Mouse (Mus musculus) hindbrain, embryonic 11.5 days (tissue): ENCODE results near the gene Kdm2b. TPM values are rescaled to one million over a fixed set of nuclear protein-coding genes. Genes with fewer than 3 reads are reported as not detected.

Experiments used
- ATAC-seq: fragments of 200-750 bp; cut with Nextera tagmentation; 2 replicates; pipeline ENCODE4 v1.8.0; 2017; ENCODE audit warnings: mild to moderate bottlenecking, moderate TSS enrichment, moderate library complexity; ENCODE audit not compliant: low FRiP score
- DNase-seq: peaks from one replicate; pipeline ENCODE4 v3.0.0-alpha.2; 2015; ENCODE audit warnings: low spot score
- H3K27ac ChIP-seq: fragments of 300-500 bp; sonication (generic); 2 replicates; pipeline ENCODE4 v1.5.1; 2014; ENCODE audit warnings: mild to moderate bottlenecking, low read depth, low read length
- H3K27me3 ChIP-seq: fragments of 300-500 bp; sonication (generic); 2 replicates; pipeline ENCODE4 v1.6.1; 2014; ENCODE audit warnings: mild to moderate bottlenecking, low read length, moderate library complexity, mixed read lengths; ENCODE audit not compliant: control insufficient read depth, insufficient read depth
- H3K36me3 ChIP-seq: fragments of 300-500 bp; sonication (generic); 2 replicates; pipeline ENCODE4 v1.6.1; 2014; ENCODE audit warnings: mild to moderate bottlenecking, low read length, moderate library complexity, mixed read lengths; ENCODE audit not compliant: control insufficient read depth, insufficient read depth
- H3K4me1 ChIP-seq: fragments of 300-500 bp; sonication (generic); replicated peaks from 2 replicates; pipeline ENCODE4 v1.6.1; 2014; ENCODE audit warnings: low read length, mixed read lengths; ENCODE audit not compliant: control insufficient read depth, insufficient read depth
- H3K4me2 ChIP-seq: fragments of 300-500 bp; sonication (generic); replicated peaks from 2 replicates; pipeline ENCODE4 v1.6.1; 2014; ENCODE audit warnings: mild to moderate bottlenecking, low read depth, low read length
- H3K4me3 ChIP-seq: fragments of 300-500 bp; sonication (generic); 2 replicates; pipeline ENCODE4 v1.5.1; 2014; ENCODE audit warnings: low read depth, low read length
- H3K9ac ChIP-seq: fragments of 300-500 bp; sonication (generic); 2 replicates; pipeline ENCODE4 v1.6.1; 2014; ENCODE audit warnings: low read depth, low read length
- H3K9me3 ChIP-seq: fragments of 300-500 bp; sonication (generic); 2 replicates; pipeline ENCODE4 v1.6.1; 2016; ENCODE audit warnings: low read length; ENCODE audit not compliant: control insufficient read depth
- WGBS: fragments of 180-500 bp; shearing (Covaris S2); extraction: QIAGEN DNeasy Blood & Tissue Kit; methylation state at CpG from one replicate; pipeline ENCODE4 v1.1.7; 2014; 5-methylcytosine and 5-hydroxymethylcytosine counted together
- polyA plus RNA-seq: library from polyadenylated mRNA; unstranded; fragments of >200 nt; fragmentation: Nextera tagmentation; extraction: Ambion mirVana; gene quantifications from 2 replicates; pipeline ENCODE4 v1.2.1, GENCODE M21; 2014

Gene Kdm2b
- polyA plus RNA-seq, 1 experiment from 2014 or later = 67.6 TPM

DNA sequence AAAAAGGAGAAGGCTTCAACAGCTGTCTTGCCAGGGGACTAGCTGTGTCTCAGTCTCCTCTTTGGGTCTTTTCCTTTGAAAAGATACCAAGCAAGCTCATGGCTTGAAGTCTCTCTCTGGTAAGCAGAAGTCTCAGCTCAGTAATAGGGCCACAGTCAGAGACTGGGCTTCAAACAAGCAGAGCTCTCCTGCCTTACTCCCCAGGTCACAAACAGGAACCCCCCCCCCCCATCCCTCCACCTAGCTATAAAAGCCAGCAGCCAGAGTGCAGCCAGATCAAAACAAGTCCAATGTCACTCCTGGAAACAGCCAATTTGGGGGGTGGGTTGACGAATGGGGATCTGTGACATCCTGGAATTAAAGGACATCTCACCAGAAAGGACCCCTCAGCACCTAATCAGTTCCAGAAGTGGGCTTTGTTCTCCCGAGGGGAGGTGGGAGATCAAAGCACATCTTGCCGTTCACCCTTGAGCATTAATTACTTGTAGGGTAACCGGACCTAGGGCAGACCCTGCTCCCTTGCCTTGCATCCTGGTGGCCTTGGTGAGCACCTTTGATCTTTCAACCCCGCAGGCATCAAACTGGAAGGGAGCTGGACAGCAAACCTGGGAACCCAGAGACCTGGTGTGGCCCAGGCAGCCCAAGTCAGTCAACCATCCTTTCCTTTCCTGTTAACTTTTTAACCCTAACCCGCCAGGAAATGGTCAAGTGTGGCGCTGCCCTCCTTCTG, 71.5 kb downstream of the Kdm2b start:
- Histone ChIP-seq H3K36me3 (no peaks in the 10 kb centered on the region), H3K4me3 (no peak overlapping the region), H3K4me1 (no peaks in the 10 kb centered on the region), H3K9ac (no peak overlapping the region), H3K27ac (no peak overlapping the region), H3K27me3 (no peaks in the 10 kb centered on the region), H3K9me3 (no peaks in the 10 kb centered on the region), H3K4me2 (no peak overlapping the region)
- DNase-seq = peak; percentile 9
- 55% methylated on average over 7 of the region's 7 CpGs for WGBS
- ATAC-seq = no peak

DNA sequence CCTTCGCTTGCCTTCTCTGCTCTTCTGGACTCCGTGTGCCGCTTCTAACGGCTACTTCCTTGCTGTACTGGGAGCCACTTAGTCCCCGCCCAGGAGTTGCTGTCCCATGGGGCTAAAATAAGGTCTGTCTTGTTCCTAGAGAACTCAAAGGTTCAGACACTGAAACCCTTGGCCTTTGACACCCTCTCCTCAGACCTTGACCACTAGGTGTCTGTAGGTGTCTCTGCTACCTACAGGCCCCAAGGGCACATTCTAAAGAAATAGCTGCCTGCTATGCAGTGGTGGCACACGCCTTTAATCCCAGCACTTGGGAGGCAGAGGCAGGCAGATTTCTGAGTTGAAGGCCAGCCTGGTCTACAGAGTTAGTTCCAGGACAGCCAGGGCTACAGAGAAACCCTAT, 73.5 kb downstream of the Kdm2b start:
- Histone ChIP-seq H3K36me3 (no peaks in the 10 kb centered on the region), H3K9me3 (no peaks in the 10 kb centered on the region), H3K4me1 (no peaks in the 10 kb centered on the region), H3K4me3 (no peak overlapping the region), H3K27ac (no peak overlapping the region), H3K9ac (no peak overlapping the region), H3K27me3 (no peaks in the 10 kb centered on the region), H3K4me2 (no peak overlapping the region)
- ATAC-seq (no peak), DNase-seq (no peak)
- 91% methylated on average over 6 of the region's 6 CpGs for WGBS

DNA sequence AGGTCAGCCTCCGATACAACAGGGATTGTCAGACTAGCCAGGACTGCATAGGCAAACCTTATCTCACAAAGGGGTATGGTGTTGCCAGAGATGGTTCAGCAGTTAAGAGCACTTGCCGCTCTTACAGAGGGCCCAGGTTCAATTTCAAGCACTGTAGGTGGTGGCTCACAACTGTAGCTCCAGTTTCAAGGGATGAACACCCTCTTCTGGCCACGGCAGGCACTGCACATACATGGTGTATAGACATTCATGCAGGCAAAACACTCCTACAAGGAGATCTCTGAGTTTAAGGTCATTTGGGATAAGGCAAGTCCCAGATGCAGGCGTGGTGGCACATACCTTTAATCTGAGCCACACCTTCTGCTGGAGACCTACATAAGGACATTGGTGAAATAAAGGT, 76.8 kb downstream of the Kdm2b start:
- Histone ChIP-seq H3K4me2 (no peak overlapping the region), H3K27me3 (no peaks in the 10 kb centered on the region), H3K9me3 (no peaks in the 10 kb centered on the region), H3K9ac (no peak overlapping the region), H3K36me3 (no peaks in the 10 kb centered on the region), H3K27ac (no peak overlapping the region), H3K4me1 (no peaks in the 10 kb centered on the region), H3K4me3 (no peak overlapping the region)
- no peak for ATAC-seq
- no peak for DNase-seq
- WGBS = 95% methylated on average over 4 of the region's 4 CpGs

DNA sequence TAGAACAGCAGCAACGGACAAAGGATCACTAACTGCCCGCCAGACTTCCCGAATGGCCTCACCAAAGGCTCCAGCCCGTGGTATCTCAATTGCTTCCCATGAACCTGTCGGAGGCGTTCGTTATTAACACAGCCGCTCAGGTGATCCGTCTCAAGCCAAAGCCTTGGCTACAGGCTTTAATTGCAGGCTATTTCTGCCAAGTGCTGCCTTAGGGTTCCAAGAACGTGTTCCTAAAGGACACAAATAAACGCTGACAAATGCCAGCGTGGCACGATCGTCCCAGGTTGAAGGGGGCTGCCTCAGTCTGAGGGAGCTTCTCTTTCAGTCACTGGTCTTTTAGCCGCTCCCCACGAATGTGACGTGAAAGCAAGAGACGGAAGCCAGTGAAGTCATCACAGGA, 80.1 kb downstream of the Kdm2b start:
- H3K36me3 ChIP-seq = no peaks in the 10 kb centered on the region
- H3K27me3 ChIP-seq = no peaks in the 10 kb centered on the region
- no peaks in the 10 kb centered on the region for H3K9me3 ChIP-seq
- no peak overlapping the region for H3K27ac ChIP-seq
- no peak overlapping the region for H3K4me3 ChIP-seq
- no peaks in the 10 kb centered on the region for H3K4me1 ChIP-seq
- 92% methylated on average over 18 of the region's 18 CpGs for WGBS
- ATAC-seq (no peak), DNase-seq (no peak)
- H3K4me2 ChIP-seq = no peak overlapping the region
- no peak overlapping the region for H3K9ac ChIP-seq

- Histone ChIP-seq H3K4me3 (no peak overlapping the region), H3K36me3 (no peaks in the 10 kb centered on the region), H3K4me1 (no peaks in the 10 kb centered on the region), H3K9ac (no peak overlapping the region), H3K27ac (no peak overlapping the region), H3K4me2 (no peak overlapping the region), H3K27me3 (no peaks in the 10 kb centered on the region), H3K9me3 (no peaks in the 10 kb centered on the region)
- no peak for DNase-seq
- no peak for ATAC-seq
- WGBS = 87% methylated on average over 2 of the region's 2 CpGs
Observed at GRCm38 (mm10) chr5:122908001-122908400, 81.6 kb downstream of the Kdm2b start.

DNA sequence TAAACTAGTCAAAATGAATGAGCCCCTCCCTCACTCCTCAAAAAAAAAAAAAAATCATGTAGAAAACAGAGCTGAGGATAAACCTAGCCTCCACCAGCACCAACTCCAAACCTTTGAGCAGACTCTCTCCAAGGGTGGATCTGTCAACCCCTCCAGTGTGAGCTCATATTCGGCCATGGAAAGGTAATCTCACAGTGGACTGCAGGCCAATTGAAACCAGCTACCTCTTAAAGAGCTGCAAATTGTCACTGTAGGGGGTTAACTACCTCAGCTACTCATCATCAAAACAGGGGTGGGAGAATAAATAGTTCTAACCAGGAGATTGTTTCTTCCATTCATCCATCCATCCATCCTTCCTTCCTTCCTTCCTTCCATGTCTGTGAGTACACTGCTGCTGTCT, 82.4 kb downstream of the Kdm2b start:
- ATAC-seq (no peak), DNase-seq (no peak)
- H3K4me3 ChIP-seq = no peak overlapping the region
- no peak overlapping the region for H3K9ac ChIP-seq
- H3K27me3 ChIP-seq = no peaks in the 10 kb centered on the region
- H3K36me3 ChIP-seq = no peaks in the 10 kb centered on the region
- no peaks in the 10 kb centered on the region for H3K4me1 ChIP-seq
- no peak overlapping the region for H3K4me2 ChIP-seq
- WGBS = 86% methylated on average over 1 of the region's 1 CpGs
- no peak overlapping the region for H3K27ac ChIP-seq
- H3K9me3 ChIP-seq = no peaks in the 10 kb centered on the region

- H3K27me3 ChIP-seq = no peaks in the 10 kb centered on the region
- no peak overlapping the region for H3K9ac ChIP-seq
- no peaks in the 10 kb centered on the region for H3K9me3 ChIP-seq
- ATAC-seq (no peak), DNase-seq (no peak)
- no peak overlapping the region for H3K4me2 ChIP-seq
- 80% methylated on average over 5 of the region's 5 CpGs for WGBS
- peaks cover 4% of the 10 kb centered on the region; the same call in 1 of the 2 replicates for H3K4me1 ChIP-seq
- no peaks in the 10 kb centered on the region for H3K36me3 ChIP-seq
- no peak overlapping the region for H3K4me3 ChIP-seq
- no peak overlapping the region for H3K27ac ChIP-seq
Observed at GRCm38 (mm10) chr5:122903165-122903564, 86.5 kb downstream of the Kdm2b start.

DNA sequence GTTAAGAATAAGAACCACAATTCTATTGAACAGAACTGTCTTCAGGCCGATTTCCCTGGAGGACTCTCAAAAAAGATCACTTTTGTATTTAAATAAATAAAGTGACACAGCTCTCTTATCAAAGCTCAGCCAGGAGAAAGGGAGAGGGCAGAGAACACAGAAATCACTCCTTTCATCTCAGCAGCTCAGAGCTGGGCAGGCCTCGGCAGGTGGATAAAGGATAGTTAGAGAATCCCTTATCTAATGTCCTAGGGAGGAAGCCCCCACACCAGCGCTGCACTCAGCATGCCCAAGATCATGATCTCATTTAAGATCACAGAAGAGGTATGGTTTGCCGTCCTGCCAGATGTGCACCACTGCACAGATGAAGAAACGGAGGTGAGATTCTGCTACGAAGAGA, 87.4 kb downstream of the Kdm2b start:
- Histone ChIP-seq H3K4me1 (peaks cover 4% of the 10 kb centered on the region; the same call in 1 of the 2 replicates), H3K27me3 (no peaks in the 10 kb centered on the region), H3K9ac (no peak overlapping the region), H3K27ac (no peak overlapping the region), H3K4me2 (no peak overlapping the region), H3K9me3 (no peaks in the 10 kb centered on the region), H3K36me3 (no peaks in the 10 kb centered on the region), H3K4me3 (no peak overlapping the region)
- WGBS = 83% methylated on average over 6 of the region's 6 CpGs
- ATAC-seq = no peak
- DNase-seq = no peak

GRCm38 (mm10) chr5:122901666-122902065, 88.0 kb downstream of the Kdm2b start:
- Histone ChIP-seq H3K27me3 (no peaks in the 10 kb centered on the region), H3K4me3 (no peak overlapping the region), H3K9me3 (no peaks in the 10 kb centered on the region), H3K4me1 (peaks cover 4% of the 10 kb centered on the region; the same call in 1 of the 2 replicates), H3K27ac (no peak overlapping the region), H3K4me2 (no peak overlapping the region), H3K9ac (no peak overlapping the region), H3K36me3 (no peaks in the 10 kb centered on the region)
- WGBS = 53% methylated on average over 3 of the region's 3 CpGs
- DNase-seq (no peak), ATAC-seq (no peak)
